ENCODE assay signal across 15 mouse cellular contexts in genomic region chr2:134974711-134975110, GRCm38 (mm10).
"Had no signal": no experiment of that assay in that cellular context is flagged by ENCODE, and none has a peak within 500 bp of the region (broad histone marks: within the 10 kb centered on the region; RNA-seq: fewer than 3 reads in every experiment).

No protein-coding gene starts in this region.

- H3K4me3 ChIP-seq: kidney, embryonic 15.5 days; limb, embryonic 12.5 days; lung, embryonic 15.5 days; megakaryocyte, embryonic 14.5 days; midbrain, embryonic 15.5 days; neural tube, embryonic 12.5 days had no signal

- H3K27me3 ChIP-seq: kidney, embryonic 15.5 days; limb, embryonic 12.5 days; lung, embryonic 15.5 days; megakaryocyte, embryonic 14.5 days; midbrain, embryonic 15.5 days; neural tube, embryonic 12.5 days had no signal

- H3K36me3 ChIP-seq: kidney, embryonic 15.5 days; limb, embryonic 12.5 days; lung, embryonic 15.5 days; midbrain, embryonic 15.5 days; neural tube, embryonic 12.5 days had no signal

- H3K4me2 ChIP-seq: kidney, embryonic 15.5 days; limb, embryonic 12.5 days; lung, embryonic 15.5 days; midbrain, embryonic 11.5 days; midbrain, embryonic 15.5 days; neural tube, embryonic 12.5 days had no signal

- H3K9me3 ChIP-seq: kidney, embryonic 15.5 days; limb, embryonic 12.5 days; lung, embryonic 15.5 days; megakaryocyte, embryonic 14.5 days; midbrain, embryonic 15.5 days; neural tube, embryonic 12.5 days had no signal

- H3K27ac ChIP-seq: kidney, embryonic 15.5 days; limb, embryonic 12.5 days; lung, embryonic 15.5 days; macrophage; midbrain, embryonic 15.5 days; neural tube, embryonic 12.5 days had no signal

- H3K4me1 ChIP-seq: kidney, embryonic 15.5 days; megakaryocyte, embryonic 14.5 days; neural tube, embryonic 12.5 days had no signal

- DNase-seq: kidney, postnatal 14 days; liver; lung, postnatal 14 days; right cerebral cortex, postnatal 4 days; spleen, adult 18-20 months; thymus, adult 18-20 months; thymus, postnatal 14 days had no signal

- H3K9ac ChIP-seq: kidney, embryonic 15.5 days; limb, embryonic 12.5 days; lung, embryonic 15.5 days; midbrain, embryonic 15.5 days; neural tube, embryonic 12.5 days had no signal

- ATAC-seq: midbrain, embryonic 15.5 days had no signal
